Mouse (Mus musculus): ENCODE results near the gene Cdhr1.

DNA sequence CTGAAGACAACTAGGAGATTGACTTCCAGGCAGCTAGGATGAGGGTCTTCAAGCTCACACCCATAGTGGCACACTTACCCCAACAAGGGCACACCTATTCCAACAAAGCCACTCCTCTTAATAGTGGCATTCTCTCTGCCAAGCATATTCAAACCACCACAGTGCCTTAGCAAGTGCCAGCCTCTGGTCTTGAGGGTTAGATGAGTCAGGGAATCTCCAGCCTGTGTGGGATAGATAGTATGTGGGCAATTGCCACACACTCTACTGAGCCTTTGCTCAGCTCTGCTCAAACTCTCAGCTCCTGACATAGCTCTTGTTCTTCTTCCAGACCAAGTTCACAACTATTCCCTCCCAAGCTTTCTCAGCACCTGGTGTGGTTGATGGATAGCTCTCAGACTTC, 13.2 kb upstream of the Cdhr1 start:
- TF ChIP-seq CTCF (IDR thresholded peaks at IDR 0.05; ENCODE audit: low read depth), result no peak
- no peak for TF ChIP-seq EP300 (optimal IDR thresholded peaks at IDR 0.05)

Data from stomach, postnatal 0 days (tissue).